Mouse (Mus musculus): Measurements from ENCODE around the gene Usp11.

Usp11 gene

GRCm38 (mm10) chrX:20703741-20704290, at the start of gene Usp11:
TSS of gene Usp11 (plus strand) at chrX:20703906.
- DNase-seq (ENCODE audit: low read depth, low spot score) = peak; percentile 55

DNA sequence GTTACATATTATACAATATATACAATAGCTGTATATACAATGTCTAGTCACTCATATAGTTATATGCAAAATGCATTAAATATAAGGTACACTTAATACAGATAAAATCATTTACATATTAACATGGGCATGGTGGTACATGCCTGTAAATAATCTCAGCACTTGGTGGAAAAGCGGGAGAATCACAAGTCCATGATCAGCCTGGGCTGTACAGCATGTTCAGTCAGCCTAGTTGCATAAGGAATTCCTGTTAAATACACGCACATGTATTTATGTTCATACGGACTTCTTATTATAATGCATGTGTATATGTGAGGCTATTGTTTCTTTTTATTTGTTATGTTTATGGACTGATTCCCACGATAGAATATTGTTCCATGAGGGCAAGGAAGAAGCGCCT, 46.1 kb upstream of the Usp11 start:
- DNase-seq (ENCODE audit: low read depth, low spot score) = no peak

- peak; percentile 93 for DNase-seq (ENCODE audit: low read depth, low spot score)
These were observed 45.6 kb upstream of the Usp11 start, which contains the start of gene Uba1 for GRCm38 (mm10) chrX:20658026-20658652. TSS of gene Uba1 (plus strand) at chrX:20658326.

- peak; percentile 48 for DNase-seq (ENCODE audit: low read depth, low spot score)
These were observed 44.8 kb upstream of the Usp11 start for GRCm38 (mm10) chrX:20658891-20659406.

DNA sequence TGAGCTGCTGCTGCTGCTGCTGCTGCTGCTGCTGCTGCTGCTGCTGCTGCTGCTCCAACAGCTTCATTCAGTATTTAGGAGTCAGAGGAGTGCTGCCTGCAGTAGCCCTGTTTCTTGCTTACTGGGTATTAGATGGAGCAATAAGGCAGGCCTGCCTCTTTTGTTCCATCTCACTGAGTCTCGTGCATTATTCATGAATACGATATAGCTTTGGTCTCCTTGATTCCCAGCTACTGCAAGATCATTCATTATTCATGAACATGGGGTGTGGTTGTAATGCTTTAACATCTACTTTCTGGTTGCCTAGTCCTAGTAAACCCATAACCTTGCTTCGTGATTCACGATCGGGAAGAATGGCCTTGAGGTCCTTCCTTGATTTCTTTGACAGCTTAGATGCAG, 41.4 kb upstream of the Usp11 start:
- DNase-seq (ENCODE audit: low read depth, low spot score) = peak; percentile 60

DNA sequence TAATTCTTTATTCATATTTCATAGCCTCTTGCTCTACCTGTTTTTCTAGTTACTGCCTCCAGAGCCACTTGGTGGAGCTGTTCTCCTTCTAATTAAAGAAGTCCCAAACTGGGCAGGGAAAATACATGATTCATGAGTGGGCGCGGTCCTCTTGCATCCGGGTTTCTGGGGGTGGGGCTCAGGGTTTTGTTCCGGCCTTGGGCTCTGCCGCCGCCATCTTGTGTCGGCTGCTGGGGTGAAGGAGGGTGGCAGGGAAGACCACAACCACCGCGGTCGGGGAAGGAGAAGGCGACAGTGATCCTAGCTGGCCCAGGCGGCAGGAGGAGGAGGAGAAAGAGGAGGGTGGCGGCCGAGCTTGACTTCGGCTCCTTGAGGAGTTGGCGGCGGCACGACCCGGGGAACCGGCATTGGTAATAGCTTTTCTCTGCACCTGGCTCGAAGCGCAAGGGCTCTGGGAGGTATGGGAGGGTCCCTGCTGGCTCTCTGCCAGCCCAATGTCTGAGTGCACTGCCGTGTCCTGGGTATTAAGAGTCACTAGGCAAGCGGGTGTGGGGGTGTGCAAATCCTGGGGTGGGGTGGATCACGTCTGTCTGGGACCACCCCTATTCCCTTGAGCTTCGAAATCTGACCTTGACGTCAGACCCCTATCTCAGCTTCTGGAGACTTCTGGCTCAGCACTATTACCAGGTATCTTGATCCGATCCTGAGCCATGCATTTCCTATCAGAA, 40.8 kb upstream of the Usp11 start:
- DNase-seq (ENCODE audit: low read depth, low spot score) = peak; percentile 89

- DNase-seq (ENCODE audit: low read depth, low spot score) = peak; percentile 15
These were observed 40.3 kb upstream of the Usp11 start for GRCm38 (mm10) chrX:20663444-20663790.

- peak; percentile 94 for DNase-seq (ENCODE audit: low read depth, low spot score)
These were observed 16.1 kb upstream of the Usp11 start, which contains the start of gene Cdk16 for GRCm38 (mm10) chrX:20687519-20688067. TSS of gene Cdk16 (plus strand) at chrX:20687954.

DNA sequence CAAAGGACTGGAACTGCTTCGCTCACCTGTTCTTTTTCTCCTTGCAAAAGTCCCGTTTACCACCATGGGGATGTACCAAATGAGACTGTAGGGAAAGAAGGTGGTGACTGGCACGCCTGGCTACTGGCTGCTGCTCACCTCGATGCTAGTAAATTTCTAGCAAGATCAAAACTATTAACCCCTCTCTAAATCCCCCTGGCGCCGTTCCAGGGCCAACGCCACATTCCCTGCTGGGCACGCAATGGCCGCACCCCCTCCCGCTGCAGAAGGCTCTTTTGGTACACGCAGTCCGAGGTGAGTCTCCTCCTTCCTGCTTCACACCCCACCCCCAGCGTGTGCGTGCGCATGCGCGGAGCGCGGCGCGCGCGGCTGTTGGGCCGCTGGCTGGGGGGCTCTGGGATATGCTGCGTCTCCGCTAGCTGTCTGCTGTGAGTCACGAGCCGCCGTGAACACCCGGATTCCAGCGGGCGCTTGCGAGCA, 15.6 kb upstream of the Usp11 start:
- DNase-seq (ENCODE audit: low read depth, low spot score) = peak; percentile 89

GRCm38 (mm10) chrX:20688615-20689014, 15.1 kb upstream of the Usp11 start:
- peak; percentile 73 for DNase-seq (ENCODE audit: low read depth, low spot score)

DNA sequence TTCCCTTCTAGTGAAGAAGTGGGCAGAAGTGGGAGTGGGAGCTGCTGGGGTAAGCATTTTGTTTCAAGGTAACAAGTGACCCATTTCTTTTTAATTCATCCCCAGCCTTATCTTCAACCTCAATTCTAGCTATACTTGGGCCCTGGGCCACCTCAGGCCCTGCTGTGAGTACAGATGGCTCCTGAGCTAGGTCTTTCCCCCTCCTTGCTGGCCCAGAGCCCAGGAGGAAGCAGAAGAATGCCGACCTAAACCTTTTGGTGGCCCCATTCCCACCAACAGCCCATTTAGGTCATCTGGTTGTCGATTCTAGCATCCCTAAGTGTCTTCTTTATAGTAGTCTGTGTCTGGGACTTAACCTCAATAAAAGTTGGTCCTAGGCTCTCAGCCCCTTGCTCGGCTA, 12.1 kb upstream of the Usp11 start:
- DNase-seq (ENCODE audit: low read depth, low spot score) = no peak

DNA sequence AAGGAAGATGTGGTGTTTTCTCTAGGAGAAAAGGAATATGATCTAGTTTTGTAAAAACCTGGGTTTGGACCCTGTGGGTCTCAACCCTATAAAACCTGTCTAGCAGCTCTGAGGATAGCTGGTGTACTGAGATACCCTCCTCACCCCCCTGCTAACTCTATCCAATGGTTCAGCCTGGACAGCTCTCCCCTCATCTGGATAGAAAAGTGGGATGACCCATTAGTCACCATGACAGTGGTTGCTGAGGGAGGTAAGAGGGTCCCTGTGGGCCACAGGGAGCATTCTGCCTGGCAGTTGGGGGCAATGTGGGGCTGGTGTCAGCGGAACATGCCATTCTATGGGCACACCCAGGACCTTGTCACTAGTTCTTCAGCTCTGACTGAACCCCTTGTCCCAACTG, 11.1 kb upstream of the Usp11 start:
- peak; percentile 11 for DNase-seq (ENCODE audit: low read depth, low spot score)

DNA sequence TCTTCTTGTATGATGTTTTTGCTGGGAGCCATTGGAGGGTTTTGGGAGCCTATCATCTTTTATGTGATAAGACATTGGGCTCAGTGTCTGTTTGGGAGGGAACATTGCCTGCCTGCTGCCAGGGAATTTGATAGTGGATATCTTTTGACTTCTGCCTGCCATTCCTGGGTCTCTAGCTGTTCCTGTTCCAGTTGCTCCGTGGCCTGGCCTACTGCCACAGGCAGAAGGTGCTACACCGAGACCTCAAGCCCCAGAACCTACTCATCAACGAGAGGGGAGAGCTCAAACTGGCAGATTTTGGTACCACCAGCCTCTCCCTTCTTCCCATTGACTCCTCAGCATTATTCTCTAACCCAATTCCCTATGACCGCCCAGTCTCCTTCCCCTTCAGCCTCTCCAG, 7.9 kb upstream of the Usp11 start:
- no peak for DNase-seq (ENCODE audit: low read depth, low spot score)

DNA sequence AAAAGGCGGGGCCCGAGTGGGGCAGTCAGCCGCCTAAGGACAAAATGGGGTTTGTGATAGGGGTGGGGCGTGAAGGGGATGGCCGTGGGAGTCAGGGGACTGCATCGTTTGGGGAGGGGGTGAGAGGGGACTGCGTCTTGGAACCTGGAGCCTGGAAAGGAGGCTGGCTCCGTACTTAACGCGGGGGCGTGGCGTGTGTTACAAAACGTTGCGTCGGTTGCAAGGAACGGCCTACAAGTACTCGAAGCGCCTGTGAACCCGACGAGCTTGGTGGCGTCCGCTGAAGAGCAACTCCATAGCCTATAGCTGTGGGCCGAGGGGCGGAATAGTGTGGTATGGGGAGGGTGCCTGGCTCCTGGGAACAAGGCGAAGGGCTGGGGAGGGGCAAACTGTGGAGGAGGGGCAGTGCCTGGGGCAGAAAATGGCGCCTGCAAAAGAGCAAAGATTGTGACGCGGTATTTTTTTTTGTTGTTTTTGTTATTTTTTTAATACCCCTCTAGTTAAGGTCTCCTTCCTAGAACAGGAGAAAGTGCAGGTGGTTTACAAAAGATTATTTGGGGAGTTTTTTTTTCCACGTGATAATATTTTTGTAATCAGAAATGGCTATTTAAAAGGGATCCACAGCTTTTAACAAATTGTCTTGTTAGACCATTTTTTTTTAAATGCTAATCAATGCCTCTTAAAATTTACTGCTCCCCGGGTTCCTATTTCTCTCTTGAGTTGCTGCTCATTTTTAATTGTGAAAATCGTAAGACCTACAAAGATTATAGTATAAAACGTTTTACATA, 783 bp downstream of the Usp11 start:
- peak; percentile 94 for DNase-seq (ENCODE audit: low read depth, low spot score)

GRCm38 (mm10) chrX:20705083-20705402, 1.3 kb downstream of the Usp11 start:
- no peak for DNase-seq (ENCODE audit: low read depth, low spot score)

GRCm38 (mm10) chrX:20728681-20729080, 25.0 kb downstream of the Usp11 start:
- peak; percentile 50 for DNase-seq (ENCODE audit: low read depth, low spot score)

GRCm38 (mm10) chrX:20730048-20730447, 26.3 kb downstream of the Usp11 start:
- DNase-seq (ENCODE audit: low read depth, low spot score) = peak; percentile 19

GRCm38 (mm10) chrX:20736479-20736878, 32.8 kb downstream of the Usp11 start:
- no peak for DNase-seq (ENCODE audit: low read depth, low spot score)

- no peak for DNase-seq (ENCODE audit: low read depth, low spot score)
These were observed 45.1 kb downstream of the Usp11 start for GRCm38 (mm10) chrX:20748829-20749228.

DNA sequence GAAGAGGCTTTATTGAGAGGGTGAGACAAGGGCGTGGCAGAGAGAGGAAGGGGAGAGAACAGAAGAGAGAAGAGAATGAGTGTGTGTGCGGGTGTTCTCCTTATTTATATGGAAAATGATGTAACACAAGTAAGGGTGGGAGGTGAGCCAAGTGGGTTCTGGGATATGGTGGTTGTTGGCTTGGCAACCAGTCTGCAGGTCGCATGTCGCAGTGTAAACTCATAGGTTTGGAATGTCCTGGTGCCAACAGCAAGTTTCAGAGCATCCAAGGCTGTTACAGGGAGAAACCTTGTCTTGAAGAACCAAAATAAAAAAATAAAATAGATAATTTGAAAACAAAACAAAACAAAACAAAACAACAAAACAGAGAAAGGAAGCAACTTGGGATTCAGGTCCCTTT, 57.5 kb downstream of the Usp11 start:
- DNase-seq (ENCODE audit: low read depth, low spot score) = no peak
